Mouse (Mus musculus) right cerebral cortex, postnatal 36 days (tissue): ENCODE results near the gene Myrf.
A peak's percentile ranks its signal among the peaks of the same experiment; 100 is the strongest.

Experiments used
- DNase-seq, 2 experiments: peaks; one replicate each; pipeline ENCODE4 v3.0.0; 2022; ENCODE audit warnings: low spot score in 2 of 2, mixed read lengths in 1 of 2

Myrf gene

GRCm38 (mm10) chr19:10258279-10259011, 17.9 kb upstream of the Myrf start:
- DNase-seq, result peak; percentile 64 to 70

GRCm38 (mm10) chr19:10248128-10248527, 7.6 kb upstream of the Myrf start:
- no peak for DNase-seq

DNA sequence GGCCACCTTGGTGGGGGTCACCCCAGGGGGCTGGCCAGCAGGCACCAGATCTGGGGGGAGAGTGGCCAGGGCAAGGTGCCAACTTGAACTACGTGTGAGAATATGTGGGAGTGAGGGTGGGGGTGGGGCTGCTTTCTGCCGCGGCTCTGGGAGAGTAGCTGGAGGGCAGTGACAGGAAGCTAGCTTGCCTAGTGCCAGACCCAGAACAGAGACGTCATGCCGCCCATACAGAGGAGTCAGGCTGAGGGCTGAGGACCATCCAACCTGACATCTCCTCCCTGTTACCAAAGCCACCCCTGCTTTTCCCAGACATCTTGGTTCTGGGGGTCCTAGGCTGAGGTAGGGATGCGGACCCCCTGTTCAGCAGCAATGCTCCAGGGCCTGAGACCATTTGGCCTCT, 6.6 kb upstream of the Myrf start:
- DNase-seq, result no peak

- peak in 1 of 2 experiments; percentile 50 for DNase-seq
These were observed 3.6 kb upstream of the Myrf start for GRCm38 (mm10) chr19:10244183-10244582.

DNA sequence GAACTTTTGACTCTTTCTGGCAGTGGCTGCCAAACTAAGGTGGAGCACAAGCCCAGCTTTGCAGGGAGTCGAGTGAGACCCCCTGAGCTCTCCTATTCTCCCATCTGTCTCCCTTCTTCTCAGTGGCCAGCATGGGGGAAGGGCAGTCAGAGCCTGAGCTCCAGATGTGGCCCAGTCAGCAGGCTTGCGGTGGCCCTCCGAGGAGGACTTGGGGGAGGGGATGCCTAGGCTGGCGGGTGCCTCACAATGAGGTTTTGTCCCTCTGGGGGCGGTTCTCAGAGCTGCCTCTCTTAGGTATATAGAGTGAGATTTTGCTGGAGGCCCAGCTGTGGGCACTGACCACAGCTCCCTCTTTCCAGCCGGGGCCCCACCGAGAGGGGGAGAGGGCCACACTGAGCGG, 2.4 kb upstream of the Myrf start:
- no peak for DNase-seq

DNA sequence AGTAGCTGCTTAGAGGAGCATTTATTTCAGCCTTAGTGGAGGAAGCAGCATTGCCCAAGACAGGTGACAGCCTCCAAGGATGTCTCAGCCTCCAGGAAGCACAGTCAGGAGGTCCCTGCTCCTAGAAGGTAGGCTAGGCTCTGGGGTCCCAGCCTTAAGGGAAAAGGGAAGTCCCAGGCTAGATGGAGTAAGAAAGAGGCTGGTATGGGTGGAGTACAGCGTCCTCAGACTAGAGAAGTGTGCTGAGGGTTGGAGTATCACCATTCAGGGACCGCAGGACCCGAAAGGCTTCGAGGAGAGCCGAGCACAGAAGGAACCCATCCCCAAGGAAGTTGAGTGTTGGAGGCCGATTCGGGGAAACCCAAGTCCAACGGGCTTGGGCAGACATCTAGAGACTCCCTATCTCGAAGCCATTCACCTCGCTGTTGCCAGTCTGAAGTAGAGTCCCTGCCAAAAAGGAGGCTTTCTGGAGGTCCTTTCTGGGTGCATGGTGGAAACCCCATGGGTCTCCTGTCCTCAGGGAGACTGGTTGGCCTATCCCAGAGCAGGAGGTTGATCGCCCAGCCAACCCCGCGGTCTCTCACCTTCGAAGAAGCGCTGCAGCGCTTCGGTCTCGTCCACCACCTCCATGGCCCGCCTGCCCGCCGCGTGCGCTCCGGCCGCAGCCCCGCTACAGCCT, 434 bp downstream of the Myrf start:
- DNase-seq, result no peak

- no peak for DNase-seq
These were observed 1.1 kb downstream of the Myrf start for GRCm38 (mm10) chr19:10239419-10239818.

- DNase-seq, result no peak
These were observed 2.1 kb downstream of the Myrf start for GRCm38 (mm10) chr19:10238477-10238876.

DNA sequence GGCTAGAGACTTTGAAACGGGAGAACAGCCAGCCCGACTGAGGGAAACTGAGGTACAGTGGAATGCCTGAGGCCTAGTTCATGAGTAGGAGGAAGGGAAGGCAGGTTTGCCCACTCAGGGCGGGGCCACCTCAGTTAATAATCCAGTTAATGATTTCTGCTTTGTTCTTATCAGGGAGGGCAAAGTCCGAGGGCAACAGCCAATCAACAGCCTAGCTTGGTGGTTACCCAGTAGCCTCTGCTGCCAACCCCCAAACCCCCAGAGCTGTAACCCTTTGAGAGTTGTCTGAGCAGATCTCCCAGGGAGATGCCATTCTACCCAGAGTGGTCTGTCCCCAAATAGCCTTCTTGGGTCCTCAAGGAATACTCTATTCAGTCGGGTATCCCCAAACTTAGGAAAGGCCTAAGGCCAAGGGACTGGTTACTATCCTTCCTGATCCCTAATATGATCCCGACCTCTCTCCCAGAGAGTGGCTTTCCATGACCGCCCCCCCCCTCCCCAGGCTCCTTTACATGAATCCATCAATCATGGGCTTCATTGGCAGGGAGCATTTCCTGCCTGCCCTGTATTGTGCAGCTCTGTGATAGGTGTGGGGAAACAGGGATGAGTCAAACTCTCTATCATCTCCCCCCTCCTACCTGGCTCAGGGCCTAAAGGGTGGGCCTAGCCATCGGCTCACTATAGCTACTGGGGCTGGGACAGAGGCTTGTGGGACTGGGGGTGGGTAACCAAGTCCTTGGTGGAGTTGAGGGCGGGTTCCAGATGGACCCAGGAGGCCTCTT, 4.6 kb downstream of the Myrf start:
- no peak for DNase-seq

DNA sequence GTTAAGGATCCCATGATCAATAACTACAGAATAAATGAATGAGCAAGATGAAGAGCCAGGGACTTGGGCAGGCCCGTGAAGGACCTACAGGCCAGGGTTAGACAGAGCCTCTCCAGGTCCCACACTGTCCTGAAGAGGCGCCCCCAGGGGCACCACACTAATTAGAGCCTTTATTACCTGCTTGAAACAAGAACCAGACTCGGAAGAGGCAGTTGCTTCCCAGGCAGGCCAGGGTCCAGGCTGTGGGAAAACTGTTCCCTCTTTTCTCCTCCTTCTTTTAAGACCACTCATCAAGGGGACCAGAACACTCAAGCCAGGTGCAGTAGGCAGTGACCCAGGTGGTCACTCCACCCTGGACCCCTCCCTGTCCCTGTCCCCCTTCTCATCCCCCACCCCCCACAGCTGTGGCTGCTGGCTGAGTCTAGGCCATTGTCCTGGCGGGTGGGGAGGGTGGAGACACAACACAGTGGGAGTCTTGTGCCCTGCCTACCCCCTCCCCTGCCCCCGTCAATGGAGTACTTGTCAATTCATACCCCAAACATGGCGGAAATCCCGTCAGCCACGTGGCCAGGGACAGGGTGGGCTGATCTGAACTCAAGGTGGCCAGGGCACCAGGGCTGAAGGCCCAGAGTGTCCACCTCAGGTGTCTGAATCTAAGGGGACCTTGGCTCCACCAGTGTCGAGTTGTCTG, 8.1 kb downstream of the Myrf start:
- no peak for DNase-seq

GRCm38 (mm10) chr19:10231871-10232270, 8.7 kb downstream of the Myrf start:
- no peak for DNase-seq

DNA sequence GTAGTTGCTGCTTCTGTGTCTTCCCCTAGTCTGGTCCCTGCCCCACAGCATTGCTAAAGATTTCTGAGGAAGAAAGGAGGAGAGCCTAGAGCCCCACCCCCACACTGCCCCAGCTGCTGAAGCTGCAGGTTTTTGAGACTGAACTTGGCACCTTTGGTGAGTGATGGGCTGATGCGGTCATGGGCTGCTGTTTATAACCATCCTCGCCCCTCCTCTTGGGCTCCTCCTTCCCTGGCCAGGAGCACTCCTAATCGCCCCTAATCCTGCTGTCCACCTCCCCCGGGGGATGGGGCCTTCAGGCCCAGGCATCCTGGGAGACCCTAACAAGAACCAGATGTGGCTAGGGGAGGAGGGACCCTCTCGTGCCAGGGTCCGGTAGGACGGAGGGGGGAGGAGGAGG, 9.5 kb downstream of the Myrf start:
- no peak for DNase-seq

DNA sequence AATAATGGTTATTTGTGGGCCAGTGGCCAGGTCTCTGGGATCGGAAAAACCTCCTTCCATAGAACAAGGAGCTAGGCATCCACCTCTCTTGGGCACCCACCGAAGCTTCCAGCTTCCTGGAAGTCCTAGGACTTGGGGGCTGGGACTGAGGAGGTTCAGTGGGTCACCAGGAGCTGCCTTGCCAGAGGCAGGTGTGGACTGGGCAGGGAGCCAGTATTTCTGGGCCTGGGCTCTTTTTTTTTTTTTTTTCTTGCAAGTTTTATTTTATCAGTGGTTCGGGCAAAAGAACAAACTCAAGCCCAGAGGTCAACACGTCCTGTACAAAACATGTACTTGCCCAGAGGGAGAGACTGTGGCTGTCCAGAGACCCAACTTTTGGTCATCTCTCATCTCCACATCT, 14.8 kb downstream of the Myrf start:
- no peak for DNase-seq

- DNase-seq, result no peak
These were observed 15.7 kb downstream of the Myrf start for GRCm38 (mm10) chr19:10224637-10225453.

DNA sequence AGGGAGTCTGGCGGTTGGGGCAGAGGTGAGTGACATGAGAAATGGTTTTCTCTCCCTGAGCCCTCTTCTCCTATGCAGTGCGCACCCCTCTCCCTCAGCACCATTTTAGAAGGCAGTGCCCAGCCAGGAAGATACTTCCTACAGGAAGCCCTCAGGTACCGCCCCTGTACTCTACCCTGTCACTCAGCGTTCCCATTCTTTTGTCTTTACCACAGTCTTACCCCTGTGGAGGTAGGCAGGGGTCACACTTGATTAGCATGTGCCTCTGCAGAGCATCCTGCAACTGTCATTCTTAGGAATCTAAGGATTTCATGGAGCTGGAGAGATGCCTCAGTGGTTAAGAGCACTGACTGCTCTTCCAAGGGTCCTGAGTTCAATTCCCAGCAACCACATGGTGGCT, 17.0 kb downstream of the Myrf start:
- DNase-seq, result no peak

GRCm38 (mm10) chr19:10222656-10223055, 17.9 kb downstream of the Myrf start:
- no peak for DNase-seq

GRCm38 (mm10) chr19:10221585-10221984, 19.0 kb downstream of the Myrf start:
- no peak for DNase-seq

DNA sequence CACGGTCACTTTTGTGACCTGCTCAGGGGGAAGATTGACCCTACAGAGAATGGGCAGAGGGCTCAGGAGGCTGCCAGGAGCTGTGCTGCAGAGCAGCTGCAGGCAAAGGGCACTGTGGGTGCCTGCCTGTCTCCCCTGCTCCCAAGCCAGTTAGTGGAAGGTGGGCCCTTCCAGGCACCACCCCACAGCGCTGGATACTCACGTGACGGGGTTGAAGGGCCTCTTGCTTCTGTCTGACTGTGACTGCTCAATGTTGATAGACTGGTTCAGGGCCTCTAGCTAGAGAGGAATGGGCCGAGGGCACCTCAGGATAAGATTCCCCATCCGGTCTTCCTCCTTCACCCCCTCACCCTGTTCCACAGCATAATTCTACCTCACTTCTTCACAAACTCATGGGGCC, 21.0 kb downstream of the Myrf start:
- DNase-seq, result no peak

DNA sequence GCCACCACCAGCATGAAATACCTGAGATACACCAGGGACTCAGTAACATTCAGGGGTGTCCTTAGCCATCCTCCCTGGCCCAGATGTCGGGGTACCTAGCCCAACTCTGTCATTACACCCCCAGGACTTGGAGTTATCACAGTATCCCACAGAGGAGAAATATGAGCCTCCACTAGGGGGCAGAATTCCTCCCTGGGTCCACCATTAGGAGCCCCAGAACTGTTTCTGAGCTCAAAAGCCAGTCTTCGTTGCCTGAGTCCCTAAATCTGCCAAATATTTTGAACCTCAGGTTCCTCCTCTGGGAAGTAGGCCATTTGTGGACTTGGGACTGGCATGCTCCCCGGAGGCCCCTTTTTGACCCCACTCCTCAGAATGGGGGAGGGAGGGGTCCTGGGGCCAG, 21.4 kb downstream of the Myrf start:
- no peak for DNase-seq

DNA sequence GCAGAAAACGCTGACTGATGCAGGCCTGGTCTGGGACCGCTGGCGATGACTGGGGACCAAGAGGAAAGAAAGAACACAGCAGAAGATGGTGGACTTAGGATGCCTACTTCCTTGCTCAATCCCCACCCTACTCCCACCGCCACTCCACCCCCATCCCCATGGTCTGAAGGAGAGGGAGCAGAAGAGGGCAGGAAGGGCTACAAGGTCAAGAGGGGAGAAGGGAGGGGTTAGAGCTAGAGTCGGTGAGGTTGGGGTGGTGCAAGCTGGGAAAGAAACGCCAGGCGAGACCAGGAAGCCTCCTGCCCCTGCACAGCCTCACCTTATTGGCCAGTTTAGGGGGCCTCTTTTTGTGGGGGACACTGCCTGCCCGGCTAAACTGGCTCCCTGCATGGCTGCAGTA, 24.4 kb downstream of the Myrf start:
- DNase-seq, result no peak

- no peak for DNase-seq
These were observed 26.6 kb downstream of the Myrf start for GRCm38 (mm10) chr19:10213796-10214471.
